Mouse (Mus musculus) bone marrow macrophage, adult 2 months (primary cell): ENCODE measurements at regions not wholly inside any gene's neighbourhood (a gene's known extent, or its start where the extent isn't known, plus 50 kb on each side); places are given as distances from the start of the nearest gene placed in this dataset.

ENCODE experiments used
- H3K27ac ChIP-seq: 2 replicates; pipeline ENCODE4 v1.5.1; 2012; ENCODE audit warnings: low read depth, low read length; ENCODE audit not compliant: insufficient read depth
- H3K4me1 ChIP-seq: 2 replicates; pipeline ENCODE4 v1.6.1; 2012; ENCODE audit warnings: low read length; ENCODE audit not compliant: control insufficient read depth, insufficient read depth
- H3K4me3 ChIP-seq: 2 replicates; pipeline ENCODE4 v1.5.1; 2012; ENCODE audit warnings: mild to moderate bottlenecking, low read length, moderate library complexity; ENCODE audit not compliant: insufficient read depth
- CTCF ChIP-seq: IDR thresholded peaks from 2 replicates; pipeline ENCODE4 v1.5.1; 2012; ENCODE audit warnings: low read depth, mild to moderate bottlenecking, low read length, moderate library complexity
- POLR2A ChIP-seq: IDR thresholded peaks from 2 replicates; pipeline ENCODE4 v1.6.1; 2012; ENCODE audit warnings: mild to moderate bottlenecking, low read depth, low read length, borderline replicate concordance

DNA sequence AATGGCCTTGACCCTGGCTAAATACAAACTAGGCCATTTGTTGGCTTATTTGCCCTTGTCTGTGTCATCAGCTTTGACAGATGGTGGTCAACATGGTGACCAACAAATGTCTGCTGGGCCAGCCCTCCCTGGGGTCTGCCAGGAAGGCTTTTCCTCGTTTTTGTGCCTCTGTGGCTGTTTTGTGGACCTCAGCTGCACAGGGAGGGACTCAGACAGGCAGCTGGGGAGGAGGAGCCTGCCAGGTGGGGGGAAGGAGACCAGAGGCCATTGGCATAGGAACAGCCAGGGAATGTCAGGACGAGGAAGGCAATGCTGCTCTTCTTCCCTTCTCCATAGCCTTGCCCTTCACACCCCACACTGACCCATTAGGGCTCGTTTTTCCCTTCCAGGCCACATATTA, 188.1 kb downstream of the Gm10260 start:
- no peak for TF ChIP-seq CTCF
- TF ChIP-seq POLR2A: no peak
- Histone ChIP-seq H3K4me3 (no peak overlapping the region), H3K4me1 (peaks cover 27% of the 10 kb centered on the region), H3K27ac (no peak overlapping the region)

DNA sequence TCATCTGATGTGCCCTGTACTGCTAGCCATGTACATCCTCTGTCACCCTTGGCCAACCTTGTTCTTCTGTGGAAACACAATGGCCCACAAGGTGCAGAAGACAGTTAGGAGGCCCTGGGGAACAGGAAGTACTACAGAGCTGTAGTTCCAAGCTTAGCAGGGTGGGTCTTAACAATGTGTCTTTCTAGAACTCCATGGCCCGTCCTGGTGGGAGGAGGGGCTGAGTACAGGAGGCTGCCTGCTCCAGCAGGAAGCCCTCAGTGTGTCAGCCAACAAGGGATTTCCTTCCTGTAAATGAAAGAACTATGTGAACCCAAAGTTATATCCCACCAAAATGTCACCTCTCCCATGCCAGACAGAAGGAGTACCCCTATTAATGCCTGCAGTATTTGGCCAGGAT, 190.4 kb downstream of the Gm10260 start:
- TF ChIP-seq POLR2A (no peak), CTCF (no peak)
- Histone ChIP-seq H3K4me3 (no peak overlapping the region), H3K27ac (no peak overlapping the region), H3K4me1 (peaks cover 32% of the 10 kb centered on the region)

- TF ChIP-seq POLR2A (no peak), CTCF (no peak)
- H3K27ac ChIP-seq: no peak overlapping the region
- H3K4me1 ChIP-seq: peaks cover 21% of the 10 kb centered on the region
- no peak overlapping the region for H3K4me3 ChIP-seq
These were observed 192.8 kb downstream of the Gm10260 start for GRCm38 (mm10) chr13:97567632-97568031.

GRCm38 (mm10) chr13:97566071-97566470, 194.4 kb downstream of the Gm10260 start:
- Histone ChIP-seq H3K4me3 (no peak overlapping the region), H3K4me1 (peaks cover 35% of the 10 kb centered on the region), H3K27ac (no peak overlapping the region)
- TF ChIP-seq POLR2A (no peak), CTCF (no peak)

- H3K4me3 ChIP-seq: no peak overlapping the region
- TF ChIP-seq POLR2A: no peak
- no peak for TF ChIP-seq CTCF
These were observed 198.2 kb downstream of the Gm10260 start for GRCm38 (mm10) chr13:97562241-97562640.

DNA sequence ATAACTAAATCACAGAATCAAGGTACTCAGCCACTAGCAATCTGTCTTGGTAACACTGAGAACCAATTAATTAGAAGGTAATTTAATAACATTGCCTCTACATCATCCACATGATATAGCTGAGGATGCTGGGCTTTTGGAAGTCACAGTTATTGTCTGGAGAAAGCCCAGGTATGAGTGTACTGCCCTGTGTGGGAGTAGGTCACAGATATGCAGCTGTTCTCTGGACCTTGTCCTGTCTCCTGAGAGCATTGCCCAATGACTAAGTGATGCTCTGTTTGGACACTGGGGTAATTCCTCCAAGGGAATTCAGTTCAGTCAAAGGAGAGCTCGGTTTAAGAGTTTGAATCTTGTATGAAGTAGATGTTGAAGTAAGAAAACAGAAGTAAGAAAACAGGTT, 199.6 kb downstream of the Gm10260 start:
- H3K27ac ChIP-seq: peak overlapping the region; percentile 85
- no peak for TF ChIP-seq CTCF
- TF ChIP-seq POLR2A: no peak

More at GRCm38 (mm10) chr13:97562241-97562640, 198.2 kb downstream of the Gm10260 start:
- no peak overlapping the region for H3K27ac ChIP-seq
- peaks cover 39% of the 10 kb centered on the region for H3K4me1 ChIP-seq

GRCm38 (mm10) chr13:97559611-97560385, 200.6 kb downstream of the Gm10260 start:
- Histone ChIP-seq H3K4me3 (peak overlapping the region; percentile 28), H3K27ac (peak overlapping the region; percentile 95)

More for the DNA sequence above, 199.6 kb downstream of the Gm10260 start:
- H3K4me3 ChIP-seq: no peak overlapping the region
- peaks cover 35% of the 10 kb centered on the region for H3K4me1 ChIP-seq

DNA sequence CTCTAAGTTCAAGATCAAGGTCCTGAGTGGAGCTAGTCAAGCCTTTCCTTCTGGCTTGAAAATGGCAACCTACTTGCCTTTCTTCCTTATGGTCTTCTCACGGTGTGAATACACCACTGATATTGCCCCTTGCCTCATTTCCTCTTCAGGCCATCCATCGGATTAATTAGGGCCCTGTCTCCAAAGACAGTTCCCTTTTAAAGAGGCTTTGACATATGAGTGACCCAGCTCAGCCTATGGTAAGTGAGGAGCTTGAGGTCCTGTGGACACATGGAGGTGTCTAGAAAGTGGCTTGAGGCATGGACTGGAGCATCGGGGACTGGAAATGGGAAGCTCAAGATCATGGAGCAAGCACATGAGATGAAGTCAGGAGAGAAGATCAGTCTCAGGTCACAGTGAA, 201.5 kb downstream of the Gm10260 start:
- Histone ChIP-seq H3K4me1 (peaks cover 35% of the 10 kb centered on the region), H3K27ac (peak overlapping the region; percentile 95), H3K4me3 (no peak overlapping the region)
- no peak for TF ChIP-seq CTCF
- TF ChIP-seq POLR2A: no peak

More at GRCm38 (mm10) chr13:97559611-97560385, 200.6 kb downstream of the Gm10260 start:
- H3K4me1 ChIP-seq: peaks cover 35% of the 10 kb centered on the region
- TF ChIP-seq POLR2A: no peak
- no peak for TF ChIP-seq CTCF

GRCm38 (mm10) chr13:97555312-97555711, 205.1 kb downstream of the Gm10260 start:
- Histone ChIP-seq H3K4me1 (peaks cover 30% of the 10 kb centered on the region), H3K4me3 (no peak overlapping the region), H3K27ac (no peak overlapping the region)
- TF ChIP-seq CTCF (no peak), POLR2A (no peak)

GRCm38 (mm10) chr13:97554601-97555000, 205.8 kb downstream of the Gm10260 start:
- Histone ChIP-seq H3K4me3 (no peak overlapping the region), H3K27ac (no peak overlapping the region), H3K4me1 (peaks cover 30% of the 10 kb centered on the region)
- TF ChIP-seq POLR2A (no peak), CTCF (no peak)
